Mouse (Mus musculus) effector memory CD4-positive, alpha-beta T cell, adult 7 months (primary cell): ENCODE measurements around the gene Plce1. TPM values are rescaled to one million over a fixed set of nuclear protein-coding genes. Genes with fewer than 3 reads are reported as not detected.

Source experiments
- polyA plus RNA-seq: library from polyadenylated mRNA; unstranded; fragments of 100-300 nt; shearing (Covaris generic); gene quantifications from one replicate; pipeline ENCODE4 v1.2.1, GENCODE M21; 2017

Plce1 gene
- polyA plus RNA-seq = 0.65 TPM

GRCm38 (mm10) chr19:38480731-38481621 lies at the start of gene Plce1:
TSS of gene Plce1 (plus strand) at chr19:38481109.

GRCm38 (mm10) chr19:38818766-38819426 lies 338.0 kb downstream of the Plce1 start, which contains the start of gene Noc3l:
TSS of gene Noc3l (minus strand) at chr19:38819237.

Other genes with a start within 250 kb of the Plce1 start
- 0.13 TPM for gene Lgi1, start 216.6 kb upstream of the Plce1 start, polyA plus RNA-seq
- gene Slc35g1, start 85.1 kb upstream of the Plce1 start, polyA plus RNA-seq = 25.0 TPM